Mouse (Mus musculus) spleen, postnatal 10 days (tissue): ENCODE data around the gene Cypt15.
"Not testable (repeated sequence)": the region's sequence is repeated elsewhere in the genome, so short reads cannot be mapped to it uniquely, and the experiment has no call there.

Experiments
- DNase-seq, 2 experiments: peaks; one replicate each; pipeline ENCODE4 v3.0.0; 2021 to 2022; ENCODE audit warnings: low spot score in 2 of 2

Gene Cypt15

GRCm38 (mm10) chrX:39345967-39346366 lies at the start of gene Cypt15:
Gene Cypt15 (plus strand): TSS chrX:39346267.
- not testable (repeated sequence) for DNase-seq

- no peak for DNase-seq
These were observed 24.9 kb downstream of the Cypt15 start for GRCm38 (mm10) chrX:39370932-39371331.

GRCm38 (mm10) chrX:39378830-39379229 lies 32.8 kb downstream of the Cypt15 start:
- no peak for DNase-seq

- DNase-seq: no peak
These were observed 37.7 kb downstream of the Cypt15 start for GRCm38 (mm10) chrX:39383806-39384205.
